Mouse (Mus musculus): Measurements from ENCODE around the gene Rc3h1. TPM values are rescaled to one million over a fixed set of nuclear protein-coding genes. Genes with fewer than 3 reads are reported as not detected.
"Not testable (repeated sequence)": the region's sequence is repeated elsewhere in the genome, so short reads cannot be mapped to it uniquely, and the experiment has no call there.

Gene Rc3h1
- total RNA-seq (2021), result 10 to 100 TPM; 22.5 to 30.0 TPM
- long read RNA-seq, experiment 1, partial matches to known transcripts, result 1 of 58 reads
- long read RNA-seq, experiment 1, other reads (novel, unspliced or antisense), result 57 of 58 reads
- long read RNA-seq, experiment 2, partial matches to known transcripts, result 0 of 31 reads
- long read RNA-seq, experiment 2, other reads (novel, unspliced or antisense), result 31 of 31 reads

- DNase-seq, result peak; percentile 96
Measured at GRCm38 (mm10) chr1:160906057-160906557, at the start of gene Rc3h1. Gene Rc3h1, plus strand, starts transcription at chr1:160906418.

GRCm38 (mm10) chr1:160858132-160858531 is 48.1 kb upstream of the Rc3h1 start:
- no peak for DNase-seq

GRCm38 (mm10) chr1:160859874-160860273 is 46.3 kb upstream of the Rc3h1 start:
- not testable (repeated sequence) for DNase-seq

GRCm38 (mm10) chr1:160861142-160861541 is 45.1 kb upstream of the Rc3h1 start:
- DNase-seq, result no peak

GRCm38 (mm10) chr1:160861632-160862031 is 44.6 kb upstream of the Rc3h1 start:
- no peak for DNase-seq

DNA sequence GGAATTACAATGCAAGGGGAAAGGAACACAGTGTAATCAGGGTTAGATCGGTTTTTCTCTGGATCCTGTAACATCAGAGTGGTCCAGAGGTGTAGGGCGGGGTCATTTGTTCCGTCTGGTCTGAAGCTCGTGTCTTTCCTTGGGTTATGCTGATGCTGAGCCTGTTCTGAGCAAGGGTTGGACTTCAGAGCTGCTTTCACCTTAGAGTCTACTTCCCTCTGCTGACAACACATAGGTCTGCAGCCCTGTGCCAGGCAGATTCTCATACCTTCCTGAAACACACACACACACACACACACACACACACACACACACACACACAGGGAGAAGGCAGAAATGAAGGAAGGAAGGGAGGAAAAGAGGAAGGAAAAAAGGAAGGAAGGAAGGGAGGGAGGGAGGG is 43.2 kb upstream of the Rc3h1 start:
- no peak for DNase-seq

GRCm38 (mm10) chr1:160874757-160875156 is 31.5 kb upstream of the Rc3h1 start:
- DNase-seq, result no peak

- no peak for DNase-seq
Measured at GRCm38 (mm10) chr1:160876968-160877367, 29.2 kb upstream of the Rc3h1 start.

DNA sequence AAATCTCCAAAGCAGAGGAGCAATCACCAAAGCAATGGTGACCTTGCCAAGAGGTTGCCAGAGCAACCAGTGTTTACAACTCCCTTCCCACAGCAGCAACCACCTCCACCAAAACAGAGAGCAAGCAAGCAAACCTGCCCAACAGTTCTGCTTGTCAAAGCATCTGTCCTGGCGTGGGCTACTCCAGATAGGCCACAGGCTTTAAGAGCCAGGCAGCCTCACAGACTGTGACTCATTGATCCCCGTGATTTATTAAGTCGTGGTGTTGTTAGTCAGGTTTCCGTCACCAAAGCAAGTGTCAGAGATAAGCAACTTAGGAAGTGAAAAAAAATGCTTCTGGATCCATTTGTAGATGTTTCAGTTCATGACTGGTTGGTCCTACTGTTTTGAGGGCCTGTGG is 27.7 kb upstream of the Rc3h1 start:
- no peak for DNase-seq

DNA sequence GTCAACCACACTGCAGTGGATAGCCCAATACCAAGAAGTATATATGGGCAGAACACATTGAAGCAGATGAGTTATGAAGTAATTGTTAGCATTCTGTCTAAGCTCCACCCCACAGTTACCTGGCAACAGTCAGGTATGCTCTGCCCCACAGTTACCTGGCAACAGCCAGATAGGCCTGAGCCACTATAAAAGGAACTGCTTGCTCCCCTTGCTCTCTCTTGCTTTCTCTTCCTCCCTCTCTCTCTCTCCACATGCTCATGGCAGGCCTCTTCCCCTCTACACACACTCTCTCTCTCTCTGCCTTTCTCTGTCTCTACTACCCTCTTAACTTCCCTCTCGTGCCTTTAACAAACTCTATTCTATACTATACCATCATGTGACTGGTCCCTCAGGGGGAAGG is 24.8 kb upstream of the Rc3h1 start:
- DNase-seq, result not testable (repeated sequence)

GRCm38 (mm10) chr1:160881968-160882367 is 24.2 kb upstream of the Rc3h1 start:
- DNase-seq, result no peak

- no peak for DNase-seq
Measured at GRCm38 (mm10) chr1:160884273-160884672, 21.9 kb upstream of the Rc3h1 start.

DNA sequence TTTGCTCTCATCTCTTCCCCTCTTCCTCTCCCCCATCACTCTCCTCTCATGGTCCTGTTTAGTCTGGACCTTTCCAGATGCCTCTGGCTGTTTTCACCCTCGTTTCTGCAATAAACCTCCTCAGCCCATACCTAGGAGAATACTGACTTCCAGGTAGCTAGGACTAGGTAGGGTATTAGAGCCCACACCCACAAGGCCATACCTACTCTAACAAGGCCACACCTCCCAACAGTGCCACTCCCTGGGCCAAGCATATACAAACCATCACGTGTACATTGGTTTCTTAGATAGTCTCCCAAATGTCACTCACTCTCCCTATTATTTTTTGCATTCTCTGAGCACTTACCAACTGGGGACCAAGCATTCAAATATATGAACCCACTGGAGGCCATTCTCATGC is 21.2 kb upstream of the Rc3h1 start:
- no peak for DNase-seq

GRCm38 (mm10) chr1:160899701-160900100 is 6.5 kb upstream of the Rc3h1 start:
- DNase-seq, result no peak

DNA sequence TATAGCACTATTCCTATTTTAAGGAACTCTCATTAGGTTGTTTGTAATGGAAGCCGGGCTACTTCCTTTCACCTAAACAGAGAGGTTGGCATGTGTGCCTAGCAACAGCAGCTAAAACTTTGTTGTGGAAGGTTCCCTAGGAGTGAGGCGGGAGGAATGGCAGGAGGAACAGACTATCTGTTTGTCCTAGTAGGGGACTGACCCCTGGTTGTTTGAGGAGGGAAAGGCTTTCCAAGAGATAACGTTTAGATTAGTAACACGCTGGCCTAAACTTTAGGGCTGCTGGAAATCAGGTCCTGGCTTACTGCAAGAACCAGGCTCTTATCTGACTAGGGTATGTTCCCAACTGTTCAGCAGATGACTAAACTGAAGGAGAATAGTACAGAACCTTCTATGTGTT is 2.2 kb upstream of the Rc3h1 start:
- no peak for DNase-seq

DNA sequence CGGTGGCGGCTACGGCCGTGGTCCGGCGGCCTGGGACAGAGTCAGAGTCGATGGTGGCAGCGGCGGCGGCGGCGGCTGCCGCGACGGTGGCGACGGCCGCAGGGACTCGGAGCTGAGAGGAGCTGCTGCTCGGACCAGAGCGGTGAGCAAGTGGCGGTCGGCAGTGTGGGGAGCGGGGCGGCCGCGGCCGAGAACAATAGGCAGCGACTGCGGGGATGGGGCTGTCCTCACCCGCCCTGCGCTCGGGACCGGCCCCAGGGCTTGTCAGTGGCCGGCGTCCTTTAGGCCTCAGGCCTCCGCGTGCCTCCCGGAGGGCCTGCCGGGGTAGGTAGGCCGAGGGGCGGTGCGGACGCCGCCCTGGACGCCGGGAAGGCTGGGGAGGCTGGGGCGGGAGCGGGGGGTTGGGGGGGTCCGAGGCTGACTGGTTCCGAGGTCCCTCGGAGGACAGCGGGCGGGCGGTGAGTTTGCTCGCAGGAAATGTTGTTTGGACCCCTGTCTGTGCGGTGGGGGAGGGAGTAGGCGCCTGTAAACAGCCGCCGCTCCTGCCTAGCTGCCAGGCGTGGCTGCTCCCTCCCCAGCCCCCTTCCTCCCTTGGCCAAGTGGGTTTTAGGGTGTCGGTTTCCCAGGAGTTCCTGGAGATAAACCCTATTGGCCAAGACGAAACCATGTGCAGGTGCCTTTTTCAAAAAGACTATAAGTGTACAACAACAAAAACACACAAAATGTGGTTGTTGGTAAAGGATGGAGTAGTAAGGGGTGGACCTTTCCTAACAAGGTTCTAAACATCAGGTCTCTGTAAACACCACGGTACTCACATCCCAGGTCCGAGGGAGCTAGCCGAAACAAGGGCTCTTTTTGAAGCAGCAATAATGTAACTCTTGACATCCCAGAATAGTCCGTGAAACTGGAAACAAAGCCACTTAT is 602 bp downstream of the Rc3h1 start:
- peak; percentile 63 for DNase-seq

DNA sequence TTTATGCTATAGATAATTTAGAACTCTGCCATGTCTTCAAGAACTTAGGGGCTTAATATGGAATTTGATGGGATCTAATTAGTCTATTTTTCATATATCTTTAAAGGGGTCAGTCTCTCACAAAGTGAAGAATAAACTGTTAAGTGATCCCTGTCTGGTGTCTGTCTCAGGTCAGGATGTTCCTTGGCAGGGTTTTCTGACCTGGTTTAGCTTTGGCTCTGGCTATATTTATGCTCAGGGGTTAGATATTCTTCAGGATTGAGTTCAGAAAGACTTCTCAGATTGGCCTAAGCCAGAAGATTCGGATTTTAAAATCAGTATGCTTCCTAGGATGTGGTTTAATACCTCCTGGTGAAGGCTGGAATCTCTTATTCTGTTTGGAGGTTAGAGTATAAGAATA is 4.0 kb downstream of the Rc3h1 start:
- DNase-seq, result peak; percentile 20

- no peak for DNase-seq
Measured at GRCm38 (mm10) chr1:160910812-160911211, 4.6 kb downstream of the Rc3h1 start.

DNA sequence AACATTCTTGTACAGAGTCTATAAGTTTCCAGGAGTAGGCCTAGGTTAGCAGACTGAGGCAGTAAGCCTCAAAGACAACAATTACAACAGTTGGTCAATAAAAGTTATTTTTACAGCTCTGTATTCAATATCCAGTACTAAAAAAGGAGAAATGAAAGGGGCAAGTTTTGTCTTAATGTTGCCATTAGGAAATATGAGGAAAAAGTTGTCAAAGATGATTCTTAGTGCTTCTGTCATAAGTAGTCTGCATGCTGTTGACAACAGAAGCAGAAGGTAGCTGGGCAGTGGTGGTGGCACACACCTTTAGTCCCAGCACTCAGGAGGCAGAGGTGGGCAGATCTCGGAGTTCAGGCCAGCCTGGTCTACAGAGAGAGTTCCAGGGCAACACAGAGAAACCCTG is 13.2 kb downstream of the Rc3h1 start:
- no peak for DNase-seq

- no peak for DNase-seq
Measured at GRCm38 (mm10) chr1:160921938-160922337, 15.7 kb downstream of the Rc3h1 start.

- DNase-seq, result no peak
Measured at GRCm38 (mm10) chr1:160931320-160931719, 25.1 kb downstream of the Rc3h1 start.

GRCm38 (mm10) chr1:160933896-160934482 is 27.8 kb downstream of the Rc3h1 start:
- no peak for DNase-seq

DNA sequence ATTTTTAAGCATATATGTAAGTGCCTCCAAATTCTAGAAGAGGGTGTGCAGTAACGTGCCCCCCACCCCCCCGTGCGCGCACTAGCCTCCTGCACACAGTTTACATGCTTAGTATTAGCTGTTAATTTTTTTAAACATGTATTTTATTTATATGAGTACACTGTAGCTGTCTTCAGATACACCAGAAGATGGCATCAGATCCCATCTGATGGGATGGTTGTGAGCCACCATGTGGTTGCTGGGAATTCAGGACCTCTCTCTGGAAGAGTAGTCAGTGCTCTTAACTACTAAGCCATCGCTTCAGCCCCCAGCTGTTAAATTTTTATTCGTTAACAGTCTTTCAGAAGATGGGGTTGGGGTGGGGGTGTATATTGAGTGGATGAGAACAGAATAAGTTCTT is 29.3 kb downstream of the Rc3h1 start:
- DNase-seq, result no peak

Measured in gastrocnemius, postnatal 25 days (tissue).